Mouse (Mus musculus): Measurements from ENCODE around the gene Gm20929. TPM values are rescaled to one million over a fixed set of nuclear protein-coding genes. Genes with fewer than 3 reads are reported as not detected.
"Not testable (repeated sequence)": the region's sequence is repeated elsewhere in the genome, so short reads cannot be mapped to it uniquely, and the experiment has no call there.

Gene Gm20929
- not detected in 2 replicates for polyA plus RNA-seq (2016; fragmentation: Nextera tagmentation; extraction: Ambion mirVana)

- ATAC-seq (ENCODE audit: low FRiP score, low read depth); H3K9me3 ChIP-seq; H3K4me3 ChIP-seq; H3K27ac ChIP-seq (replicated peaks); H3K4me1 ChIP-seq; H3K36me3 ChIP-seq; H3K9ac ChIP-seq (replicated peaks); H3K27me3 ChIP-seq; H3K4me2 ChIP-seq (replicated peaks): not testable (repeated sequence)
- no CpG with 5 or more reads among the region's 6 CpGs for WGBS
Observed at GRCm38 (mm10) chrY:53843649-53844048, at the start of gene Gm20929. TSS of gene Gm20929 (plus strand) at chrY:53843949.
